Mouse (Mus musculus) small intestine, adult 2 months (tissue): ENCODE data around the gene Plcd3. TPM values are rescaled to one million over a fixed set of nuclear protein-coding genes. Genes with fewer than 3 reads are reported as not detected.

Experiments
- H3K27ac ChIP-seq: fragments of 200-500 bp; 2 replicates; pipeline ENCODE4 v1.5.1; 2012; ENCODE audit warnings: low read depth, low read length, control low read depth, inconsistent platforms; ENCODE audit not compliant: insufficient read depth
- H3K27me3 ChIP-seq: fragments of 200-500 bp; 2 replicates; pipeline ENCODE4 v1.6.1; 2012; ENCODE audit warnings: mild to moderate bottlenecking, moderate library complexity, low read length, inconsistent platforms; ENCODE audit not compliant: control insufficient read depth, insufficient read depth
- H3K36me3 ChIP-seq: fragments of 200-500 bp; 2 replicates; pipeline ENCODE4 v1.6.1; 2012; ENCODE audit warnings: mild to moderate bottlenecking, low read length, control low read depth, inconsistent platforms; ENCODE audit not compliant: control insufficient read depth, insufficient read depth
- H3K4me1 ChIP-seq: fragments of 200-500 bp; 2 replicates; pipeline ENCODE4 v1.6.1; 2012; ENCODE audit warnings: low read length, inconsistent platforms, mixed read lengths; ENCODE audit not compliant: control insufficient read depth, insufficient read depth, insufficient read length
- H3K4me3 ChIP-seq: fragments of 200-500 bp; 2 replicates; pipeline ENCODE4 v1.5.1; 2012; ENCODE audit warnings: low read depth, mild to moderate bottlenecking, control low read depth, inconsistent platforms, low read length, moderate library complexity
- CTCF ChIP-seq: fragments of 200-500 bp; IDR thresholded peaks from 2 replicates; pipeline ENCODE4 v1.5.1; 2012; ENCODE audit warnings: low read depth, mild to moderate bottlenecking, control low read depth, inconsistent platforms, low read length, moderate library complexity, mixed read lengths; ENCODE audit not compliant: insufficient replicate concordance, insufficient read length; ENCODE audit errors: extremely low read depth
- POLR2A ChIP-seq: fragments of 200-500 bp; IDR thresholded peaks from 2 replicates; pipeline ENCODE4 v1.6.1; 2012; ENCODE audit warnings: low read depth, mild to moderate bottlenecking, control low read depth, inconsistent platforms, low read length, moderate library complexity
- WGBS: fragments of 180-500 bp; shearing (Covaris S2); methylation state at CpG from one replicate; pipeline ENCODE4 v1.1.7; 2018; 5-methylcytosine and 5-hydroxymethylcytosine counted together
- polyA plus RNA-seq: library from polyadenylated mRNA; depleted of rRNA; stranded (reverse); fragments of >200 nt; gene quantifications from 2 replicates; pipeline ENCODE4 v1.2.3, GENCODE M21; 2012

The Plcd3 gene
- polyA plus RNA-seq, 1 experiment = 3.1 TPM

DNA sequence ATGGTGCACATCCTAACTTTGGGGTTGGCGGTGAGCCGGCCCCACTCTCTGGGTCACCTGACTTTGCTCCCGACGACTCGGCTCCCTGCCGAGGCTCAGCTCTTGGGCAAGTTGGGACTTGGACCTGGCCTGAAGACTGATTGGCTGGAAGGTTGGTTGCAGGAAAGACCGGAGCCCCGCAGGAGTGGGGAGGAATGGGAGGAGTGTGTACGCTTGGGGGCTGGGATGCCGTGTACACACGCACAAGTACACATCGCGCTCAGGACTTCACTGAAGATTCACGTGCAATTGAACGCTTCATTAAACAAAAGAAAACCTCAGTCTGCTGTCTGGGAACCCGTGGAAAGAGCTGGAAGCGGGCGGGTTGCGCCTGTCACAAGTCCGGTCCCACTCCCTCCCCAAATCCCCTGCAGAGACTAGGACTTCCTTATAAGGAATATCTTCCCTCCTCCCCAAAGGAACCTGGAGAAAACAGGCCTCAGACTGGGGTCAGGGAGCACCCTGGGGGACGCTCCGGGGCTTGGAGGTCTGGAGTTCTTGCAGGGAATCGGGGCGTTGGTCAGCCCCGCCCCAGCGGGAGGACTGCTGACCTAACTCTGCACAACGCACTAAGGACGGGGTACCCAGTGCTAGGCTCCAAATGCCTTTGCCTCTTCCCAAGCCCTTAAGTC lies 10.6 kb upstream of the Plcd3 start:
- WGBS = 5% methylated on average over 28 of the region's 28 CpGs
- Histone ChIP-seq H3K4me3 (peak overlapping the region; percentile 57), H3K27ac (peak overlapping the region; percentile 39; the same call in 1 of the 2 replicates), H3K27me3 (no peaks in the 10 kb centered on the region), H3K36me3 (peaks cover 9% of the 10 kb centered on the region), H3K4me1 (peaks cover 17% of the 10 kb centered on the region)
- no peak for TF ChIP-seq POLR2A
- TF ChIP-seq CTCF = peak; percentile 3; the same call in 1 of the 2 replicates

DNA sequence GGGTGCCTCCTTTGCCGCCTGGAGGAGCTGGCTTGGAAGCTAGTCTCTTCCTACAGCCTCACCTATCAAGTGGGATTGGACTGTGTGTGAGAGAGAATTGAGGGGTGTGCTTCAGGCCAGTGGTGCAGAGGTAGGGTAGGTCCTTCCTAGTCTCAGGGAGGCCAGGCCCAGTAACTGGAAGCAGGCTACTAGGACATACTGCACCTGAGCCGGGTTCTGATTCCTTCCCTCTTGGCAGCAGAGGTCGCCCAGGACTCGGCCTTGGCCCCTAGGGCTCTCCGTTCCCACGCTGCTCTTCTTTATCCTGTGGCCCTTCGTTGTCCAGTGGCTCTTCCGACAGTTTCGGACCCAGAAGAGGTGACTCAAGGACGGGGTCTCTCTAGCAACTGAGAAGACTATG lies 9.8 kb upstream of the Plcd3 start:
- TF ChIP-seq POLR2A (no peak), CTCF (no peak)
- H3K27ac ChIP-seq = peak overlapping the region; percentile 39; the same call in 1 of the 2 replicates
- H3K36me3 ChIP-seq = peaks cover 17% of the 10 kb centered on the region
- H3K4me3 ChIP-seq = peak overlapping the region; percentile 57
- H3K4me1 ChIP-seq = peaks cover 21% of the 10 kb centered on the region
- no peaks in the 10 kb centered on the region for H3K27me3 ChIP-seq
- WGBS = 57% methylated on average over 10 of the region's 10 CpGs

DNA sequence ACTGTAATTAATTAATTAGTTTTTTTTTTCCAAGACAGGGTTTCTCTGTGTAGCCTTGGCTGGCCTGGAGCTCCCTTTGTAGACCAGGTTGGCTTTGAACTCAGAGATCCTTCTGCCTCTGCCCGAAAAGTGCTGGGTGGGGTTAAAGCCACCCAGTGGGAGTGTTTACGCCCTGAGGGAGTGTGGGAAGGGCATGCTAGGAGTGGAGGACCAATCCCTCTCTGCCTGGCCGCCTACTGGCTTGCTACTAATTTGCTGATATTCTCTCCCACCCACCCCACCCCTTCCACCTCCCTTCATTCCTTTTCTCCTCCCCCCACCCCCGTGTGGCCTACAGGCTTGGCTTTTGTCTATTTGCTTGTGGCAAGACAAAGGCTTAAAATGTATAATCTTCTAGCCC lies 4.9 kb upstream of the Plcd3 start:
- TF ChIP-seq CTCF = no peak
- TF ChIP-seq POLR2A = no peak
- Histone ChIP-seq H3K4me1 (peaks cover 19% of the 10 kb centered on the region), H3K4me3 (no peak overlapping the region), H3K27me3 (no peaks in the 10 kb centered on the region), H3K27ac (no peak overlapping the region), H3K36me3 (peaks cover 27% of the 10 kb centered on the region)
- WGBS = 61% methylated on average over 4 of the region's 4 CpGs

GRCm38 (mm10) chr11:103105810-103106209 lies 4.4 kb upstream of the Plcd3 start:
- WGBS = 77% methylated on average over 6 of the region's 6 CpGs
- Histone ChIP-seq H3K4me1 (peaks cover 20% of the 10 kb centered on the region), H3K27ac (peak overlapping the region; percentile 98), H3K36me3 (peaks cover 25% of the 10 kb centered on the region), H3K4me3 (peak overlapping the region; percentile 63), H3K27me3 (no peaks in the 10 kb centered on the region)
- TF ChIP-seq CTCF (no peak), POLR2A (no peak)

GRCm38 (mm10) chr11:103105180-103105725 lies 3.8 kb upstream of the Plcd3 start:
- TF ChIP-seq CTCF (no peak), POLR2A (no peak; the same call in 1 of the 2 replicates)
- H3K27me3 ChIP-seq = no peaks in the 10 kb centered on the region
- H3K4me1 ChIP-seq = peaks cover 20% of the 10 kb centered on the region
- peak overlapping the region; percentile 63 for H3K4me3 ChIP-seq
- WGBS = 29% methylated on average over 14 of the region's 14 CpGs
- peak overlapping the region; percentile 98 for H3K27ac ChIP-seq
- peaks cover 25% of the 10 kb centered on the region for H3K36me3 ChIP-seq

DNA sequence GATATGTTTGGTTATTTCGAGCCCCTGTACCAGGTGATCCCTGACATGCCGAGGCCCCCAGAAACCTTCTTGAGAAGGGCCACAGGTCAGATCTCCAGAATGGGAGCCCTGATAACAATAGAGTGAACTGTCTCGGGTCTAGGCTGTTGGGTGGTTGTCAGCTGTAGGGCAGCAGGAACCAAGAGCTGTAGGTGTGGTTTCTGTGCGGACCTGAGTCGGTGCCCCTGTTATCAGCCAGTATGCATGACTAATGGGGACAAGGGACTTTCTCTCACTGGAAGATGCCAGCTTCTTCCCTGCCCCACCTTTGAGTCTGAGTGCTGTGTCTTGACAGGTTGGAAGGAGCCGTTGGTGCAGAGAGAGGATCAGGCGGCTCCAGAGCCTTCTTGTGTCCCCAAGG lies 3.0 kb upstream of the Plcd3 start:
- Histone ChIP-seq H3K27ac (peak overlapping the region; percentile 98), H3K36me3 (peaks cover 25% of the 10 kb centered on the region), H3K4me3 (peak overlapping the region; percentile 85), H3K4me1 (peaks cover 20% of the 10 kb centered on the region), H3K27me3 (no peaks in the 10 kb centered on the region)
- 26% methylated on average over 7 of the region's 7 CpGs for WGBS
- TF ChIP-seq POLR2A (peak; percentile 57; the same call in 1 of the 2 replicates), CTCF (no peak)

- H3K4me1 ChIP-seq = peaks cover 20% of the 10 kb centered on the region
- peak overlapping the region; percentile 92 for H3K27ac ChIP-seq
- peak overlapping the region; percentile 85 for H3K4me3 ChIP-seq
- H3K27me3 ChIP-seq = no peaks in the 10 kb centered on the region
- peak; percentile 21; the same call in 1 of the 2 replicates for TF ChIP-seq POLR2A
- TF ChIP-seq CTCF = no peak
- 38% methylated on average over 8 of the region's 8 CpGs for WGBS
- peaks cover 21% of the 10 kb centered on the region for H3K36me3 ChIP-seq
These were observed 2.2 kb upstream of the Plcd3 start for GRCm38 (mm10) chr11:103103621-103104020.
